Mouse (Mus musculus): ENCODE measurements at regions not wholly inside any gene's neighbourhood (a gene's known extent, or its start where the extent isn't known, plus 50 kb on each side); places are given as distances from the start of the nearest gene placed in this dataset.

GRCm38 (mm10) chr1:147239108-147239507 lies 744.5 kb downstream of the Brinp3 start:
- DNase-seq (ENCODE audit: inconsistent ontology term), result no peak

DNA sequence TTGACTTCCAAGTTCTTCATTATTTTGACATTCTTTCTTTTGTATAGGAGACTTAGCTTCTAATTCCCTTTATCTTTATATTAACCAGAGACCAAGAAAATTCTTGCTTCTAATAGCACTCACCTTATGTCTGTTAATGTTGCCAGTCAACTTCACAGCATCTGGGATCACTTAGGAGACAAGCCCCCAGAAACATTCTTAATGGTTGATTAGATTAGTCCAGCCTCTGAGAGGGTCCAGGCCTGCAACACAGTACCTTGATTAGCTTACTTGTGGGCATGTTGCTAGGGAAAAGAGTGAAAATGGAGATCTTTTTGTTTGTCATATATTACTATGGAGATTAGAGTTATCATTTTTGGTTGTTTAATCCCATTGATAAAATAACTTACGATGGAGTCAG lies 778.8 kb downstream of the Brinp3 start:
- DNase-seq (ENCODE audit: inconsistent ontology term), result no peak

DNA sequence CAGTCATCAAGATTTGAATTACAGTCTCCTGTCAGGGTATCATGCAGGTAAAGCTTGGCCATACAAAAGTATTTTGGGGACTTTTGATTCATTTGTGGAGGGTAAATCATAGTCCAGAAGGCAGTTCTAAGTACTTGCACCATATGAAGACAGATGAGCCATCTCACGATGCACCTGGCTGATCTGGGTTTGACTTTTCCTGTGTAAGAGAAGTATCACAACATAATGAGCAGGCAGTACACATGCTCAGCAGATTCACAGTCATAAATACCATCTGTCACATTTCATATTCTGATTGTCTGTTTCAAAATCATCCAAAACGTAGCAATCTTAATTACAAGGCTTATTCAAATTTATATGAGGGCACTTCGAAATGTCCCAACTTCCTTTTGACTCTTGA lies 796.6 kb downstream of the Brinp3 start:
- no peak for DNase-seq (ENCODE audit: inconsistent ontology term)

DNA sequence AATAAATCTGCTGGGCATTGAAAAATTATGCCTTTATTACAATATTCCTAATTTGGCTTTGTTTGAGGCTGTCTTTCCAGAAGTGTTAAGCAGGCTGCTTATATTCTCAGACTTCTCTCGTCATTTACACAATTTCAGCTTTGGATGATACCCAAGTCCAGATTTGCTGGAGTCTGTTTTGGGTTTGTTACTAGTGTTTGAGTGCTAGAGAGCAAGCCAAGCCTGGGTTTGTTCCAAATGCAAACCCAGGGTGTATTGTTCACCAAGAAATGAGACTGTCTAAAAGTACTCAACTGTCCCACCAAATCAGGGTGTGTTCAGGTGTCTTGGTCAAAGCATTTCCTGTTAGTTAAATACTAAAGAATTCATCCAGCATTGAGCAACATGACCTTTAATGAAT lies 814.7 kb downstream of the Brinp3 start:
- peak; percentile 29 for DNase-seq (ENCODE audit: inconsistent ontology term)

- DNase-seq (ENCODE audit: inconsistent ontology term), result no peak
These were observed 848.9 kb downstream of the Brinp3 start for GRCm38 (mm10) chr1:147343276-147343953.

- no peak for DNase-seq (ENCODE audit: inconsistent ontology term)
These were observed 849.5 kb downstream of the Brinp3 start for GRCm38 (mm10) chr1:147344027-147344426.

Measured in Muller cell, postnatal 12 days (primary cell).